Mouse (Mus musculus): Measurements from ENCODE around the gene Sox5.

The Sox5 gene

DNA sequence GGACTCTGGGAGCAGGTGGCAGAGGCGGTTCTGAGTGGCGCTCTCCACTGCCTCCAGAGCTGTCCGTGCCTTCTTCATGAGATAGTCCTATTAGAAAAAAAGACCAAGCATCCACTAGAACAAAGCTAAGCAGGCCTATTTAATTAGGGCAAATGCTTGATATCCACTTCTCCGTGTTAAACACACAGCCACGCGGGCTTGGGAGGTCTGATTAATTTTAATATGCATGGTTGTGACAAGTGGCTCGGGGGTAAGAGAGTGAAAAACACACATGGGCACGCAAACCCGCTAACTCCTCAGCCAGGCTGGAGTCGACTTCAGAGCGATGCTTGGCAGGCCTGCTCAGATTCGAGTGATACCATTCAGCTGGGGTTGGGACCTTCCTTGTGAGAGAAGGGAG, 676.1 kb downstream of the Sox5 start:
- no peak for DNase-seq (ENCODE audit: low spot score in 2 of 2)

DNA sequence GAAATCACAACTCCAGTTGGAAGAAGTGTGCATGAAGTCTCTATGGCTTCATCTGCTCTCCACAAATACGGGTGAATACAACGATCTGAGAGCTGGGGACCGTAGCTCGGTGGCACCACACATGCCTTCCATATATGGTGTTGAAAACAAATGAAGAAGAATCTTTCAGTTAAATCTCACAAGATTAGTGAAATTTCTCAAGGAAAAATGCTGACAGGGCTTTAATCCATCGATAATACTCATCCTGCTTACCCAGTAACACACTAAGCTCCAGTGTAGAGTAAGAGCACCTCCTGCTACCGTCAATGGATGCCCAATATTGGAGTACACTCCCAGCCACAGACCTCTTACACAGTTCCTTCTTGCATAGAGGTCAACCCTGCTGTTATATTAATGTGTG, 678.2 kb downstream of the Sox5 start:
- DNase-seq (ENCODE audit: low spot score in 2 of 2), result no peak

DNA sequence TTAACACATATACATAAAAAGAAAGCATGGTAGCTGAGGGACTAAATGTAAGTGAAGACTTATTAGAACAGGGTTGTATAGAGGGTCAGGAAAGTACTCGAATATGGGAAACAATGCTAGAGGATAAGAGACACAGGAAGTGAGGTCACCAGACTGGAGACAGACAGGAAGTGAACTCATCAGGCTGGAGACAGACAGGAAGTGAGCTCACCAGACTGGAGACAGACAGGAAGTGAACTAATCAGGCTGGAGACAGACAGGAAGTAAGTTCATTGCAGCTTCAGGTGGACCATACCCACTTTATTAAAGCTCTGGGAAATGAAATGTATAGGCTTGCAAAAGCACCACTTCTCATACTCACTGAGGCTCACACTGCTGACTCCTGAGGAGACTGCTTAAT, 680.9 kb downstream of the Sox5 start:
- DNase-seq (ENCODE audit: low spot score in 2 of 2), result no peak

GRCm38 (mm10) chr6:144098119-144098518, 683.7 kb downstream of the Sox5 start:
- no peak for DNase-seq (ENCODE audit: low spot score in 2 of 2)

DNA sequence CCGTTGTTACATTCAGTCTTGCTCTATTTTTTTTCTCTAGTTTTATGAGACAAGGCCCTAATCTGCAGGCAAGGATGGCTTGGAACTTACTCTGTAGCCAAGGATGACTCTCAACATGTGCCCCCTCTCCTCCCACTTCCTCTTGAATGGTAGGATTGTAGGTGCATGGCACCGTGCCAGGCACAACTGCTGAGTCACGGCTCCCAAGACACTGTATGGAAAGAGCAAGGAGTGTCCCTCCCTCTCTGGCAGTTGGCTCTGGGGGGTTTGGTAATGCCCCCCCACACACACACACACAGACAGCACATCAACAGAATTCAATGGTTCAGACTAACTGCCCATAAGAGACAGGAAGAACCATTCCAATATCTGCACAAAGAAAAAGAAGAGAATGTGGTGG, 693.5 kb downstream of the Sox5 start:
- no peak for DNase-seq (ENCODE audit: low spot score in 2 of 2)

GRCm38 (mm10) chr6:144086096-144086810, 695.5 kb downstream of the Sox5 start:
- DNase-seq (ENCODE audit: low spot score in 2 of 2), result no peak

DNA sequence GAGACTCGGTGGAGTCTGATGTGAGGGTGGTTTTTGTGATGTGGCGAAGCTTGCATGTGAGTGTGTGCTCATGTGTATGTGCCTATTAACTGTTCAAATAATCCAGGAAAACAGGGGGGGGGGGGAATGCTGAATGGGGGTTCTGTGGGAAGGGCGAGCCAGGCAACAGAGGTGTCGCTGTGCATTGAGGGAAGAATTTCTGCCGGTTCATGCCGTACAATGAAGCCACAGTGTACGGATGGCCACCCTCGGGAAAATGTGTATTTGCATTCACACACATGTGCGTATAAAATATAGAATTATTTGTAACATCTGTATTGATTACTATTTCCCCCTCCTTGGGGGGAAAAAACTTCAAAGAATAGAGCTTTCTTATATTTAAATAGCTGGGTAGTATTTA, 699.5 kb downstream of the Sox5 start:
- DNase-seq (ENCODE audit: low spot score in 2 of 2), result no peak

DNA sequence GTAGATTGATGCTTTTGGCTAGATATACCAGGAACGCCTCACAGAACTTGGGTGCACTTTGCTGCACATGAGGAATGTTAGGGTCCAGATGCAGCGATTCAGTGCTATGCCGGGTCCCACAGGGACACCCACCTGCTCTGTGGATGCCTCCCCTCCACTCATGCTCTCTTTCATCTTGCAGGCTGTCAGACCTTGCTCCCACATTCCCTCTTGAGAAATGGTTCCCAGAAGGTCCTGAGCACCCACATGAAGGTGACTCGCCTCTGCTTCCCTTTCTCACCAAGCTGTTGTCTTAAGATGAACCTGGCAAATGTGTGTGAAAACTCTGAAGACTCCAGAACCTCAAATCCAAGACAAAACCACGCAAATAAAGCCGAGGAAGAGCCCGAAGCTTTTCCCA, 704.0 kb downstream of the Sox5 start:
- DNase-seq (ENCODE audit: low spot score in 2 of 2), result no peak

DNA sequence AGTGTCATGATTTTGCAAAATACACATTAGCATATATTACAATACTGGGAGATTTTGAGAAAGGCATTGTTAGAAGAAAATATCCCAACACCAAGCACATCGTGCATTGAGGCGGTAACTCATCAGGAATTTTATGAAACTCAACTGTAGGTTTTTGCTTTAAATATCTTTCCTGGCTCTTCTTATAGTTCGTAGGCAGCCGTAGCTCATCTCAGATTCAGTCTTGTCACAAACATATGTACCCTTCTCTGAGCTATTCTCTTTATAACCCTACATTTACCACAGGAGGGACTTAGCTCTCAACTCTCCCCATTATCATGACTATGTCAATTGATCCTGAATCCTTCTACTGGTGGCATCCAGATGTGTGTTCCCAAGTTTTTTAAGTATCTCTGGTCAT, 705.4 kb downstream of the Sox5 start:
- DNase-seq (ENCODE audit: low spot score in 2 of 2), result no peak

- DNase-seq (ENCODE audit: low spot score in 2 of 2), result no peak
Measured at GRCm38 (mm10) chr6:144075327-144075941, 706.3 kb downstream of the Sox5 start.

- peak; percentile 15 to 30 for DNase-seq (ENCODE audit: low spot score in 2 of 2)
Measured at GRCm38 (mm10) chr6:144074826-144075225, 707.0 kb downstream of the Sox5 start.

- DNase-seq (ENCODE audit: low spot score in 2 of 2), result no peak
Measured at GRCm38 (mm10) chr6:144070461-144070860, 711.3 kb downstream of the Sox5 start.

DNA sequence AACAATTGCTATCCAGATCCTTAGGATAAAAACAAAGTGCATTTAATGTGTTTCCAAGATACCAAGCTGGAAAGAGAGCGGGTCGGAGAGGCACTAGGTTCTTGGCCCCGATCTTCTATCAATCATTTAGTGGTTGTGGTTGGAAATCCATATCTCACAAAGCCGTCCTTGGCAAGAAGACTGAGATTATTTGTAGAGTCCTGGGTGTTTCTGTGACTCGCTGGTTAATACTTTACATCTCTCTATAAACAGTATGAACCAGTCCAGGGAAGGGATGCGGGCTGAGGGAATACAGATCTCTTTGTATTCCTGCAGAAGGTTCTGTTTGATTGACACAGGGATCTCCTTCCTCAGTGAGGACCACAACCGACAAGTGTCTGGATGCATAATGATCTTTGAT, 714.3 kb downstream of the Sox5 start:
- DNase-seq (ENCODE audit: low spot score in 2 of 2), result no peak

DNA sequence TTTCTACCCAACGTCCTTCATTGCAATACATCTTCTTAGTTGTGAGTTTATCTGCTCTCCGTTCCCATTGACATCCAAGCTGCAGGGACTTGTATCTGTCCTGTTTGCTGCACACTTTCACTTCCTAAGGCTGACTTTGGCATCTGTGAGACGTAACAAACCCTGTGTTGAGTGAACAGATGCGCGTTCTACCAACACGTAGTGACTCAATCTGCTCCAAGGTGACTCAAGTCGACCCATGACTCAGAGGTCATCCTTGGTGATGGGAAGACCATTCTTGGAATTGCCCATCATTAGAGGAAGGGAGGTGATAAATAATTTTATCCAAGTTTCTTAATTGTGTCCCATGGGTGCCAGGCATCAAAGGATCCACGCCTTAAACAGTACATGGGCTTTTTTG, 719.3 kb downstream of the Sox5 start:
- no peak for DNase-seq (ENCODE audit: low spot score in 2 of 2)

- DNase-seq (ENCODE audit: low spot score in 2 of 2), result no peak
Measured at GRCm38 (mm10) chr6:144061814-144062213, 720.0 kb downstream of the Sox5 start.

- DNase-seq (ENCODE audit: low spot score in 2 of 2), result no peak
Measured at GRCm38 (mm10) chr6:144057098-144057632, 724.6 kb downstream of the Sox5 start.

DNA sequence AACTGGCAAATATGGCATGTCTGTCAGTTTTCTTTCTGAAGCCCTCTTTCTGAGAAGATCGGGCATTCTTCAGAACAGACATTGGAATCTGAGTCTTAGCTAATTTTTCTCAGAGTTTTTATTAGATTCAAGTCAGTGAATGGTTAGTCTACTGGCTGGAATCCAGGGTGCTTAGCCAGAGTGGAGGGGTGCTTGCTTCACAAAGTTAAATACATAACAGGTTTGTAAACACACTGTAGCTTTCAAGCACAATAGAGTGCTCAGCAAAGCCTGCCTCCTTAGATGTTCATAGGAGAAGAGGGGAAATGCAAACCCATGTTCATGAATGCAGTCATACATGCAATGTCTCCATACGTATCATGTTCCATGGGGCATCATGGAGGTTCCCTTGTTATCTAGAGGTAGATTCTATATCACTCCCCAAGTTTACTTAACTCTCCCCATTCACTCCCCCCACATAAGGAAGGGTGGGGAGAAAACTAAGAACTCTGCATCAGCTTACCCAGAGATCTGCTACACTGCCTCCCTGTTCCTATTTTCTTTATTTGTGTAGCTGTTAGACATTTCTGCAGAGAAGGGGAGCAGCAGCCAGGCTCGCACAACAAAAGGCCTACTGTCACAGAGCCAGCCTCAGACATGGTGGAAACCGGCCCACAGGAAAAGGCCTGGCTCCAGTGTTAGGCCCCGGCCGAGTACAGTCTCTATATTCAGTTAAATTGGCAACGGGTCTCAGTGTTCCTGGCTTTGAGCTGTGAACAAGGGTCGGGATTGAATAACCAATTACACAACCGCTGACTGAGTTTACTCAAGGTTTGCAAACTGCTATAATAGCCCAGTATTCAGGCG, 725.3 kb downstream of the Sox5 start:
- peak in 1 of 2 experiments; percentile 73 for DNase-seq (ENCODE audit: low spot score in 2 of 2)

DNA sequence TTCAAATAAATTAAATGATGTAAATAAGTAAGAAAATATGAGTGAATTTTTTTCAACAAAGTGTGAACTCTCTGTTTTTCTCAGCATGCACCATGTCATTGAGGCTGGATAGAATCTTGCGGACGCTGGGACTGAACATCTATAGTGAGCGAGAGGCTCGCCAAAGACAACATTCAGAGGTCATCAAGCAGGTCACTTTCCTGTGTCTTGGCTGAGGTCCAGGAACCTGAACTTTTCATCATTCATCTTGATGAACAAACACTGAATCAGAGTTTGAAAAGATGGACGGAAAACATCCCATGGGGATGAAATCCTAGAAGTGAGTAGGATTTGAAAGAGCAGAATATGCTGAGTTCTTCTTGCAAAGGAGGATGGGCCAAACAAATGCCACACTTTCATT, 729.3 kb downstream of the Sox5 start:
- no peak for DNase-seq (ENCODE audit: low spot score in 2 of 2)

DNA sequence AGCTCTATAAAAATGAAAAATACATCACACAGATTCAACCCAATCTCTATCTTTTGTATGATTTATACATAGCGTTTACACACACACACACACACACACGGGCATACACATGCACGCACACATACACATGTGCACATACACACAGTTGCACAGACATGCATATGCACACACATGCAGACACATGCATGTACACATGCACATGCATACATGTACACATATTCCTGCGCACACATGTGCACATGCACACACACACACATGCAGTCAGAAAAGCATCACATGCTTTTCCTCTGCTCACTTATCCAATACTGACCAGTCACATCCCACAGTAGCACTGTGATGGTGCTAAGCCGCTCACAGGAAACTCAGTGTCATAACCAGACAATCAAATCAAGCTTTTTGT, 730.5 kb downstream of the Sox5 start:
- DNase-seq (ENCODE audit: low spot score in 2 of 2), result no peak

GRCm38 (mm10) chr6:144048201-144048924, 733.4 kb downstream of the Sox5 start:
- no peak for DNase-seq (ENCODE audit: low spot score in 2 of 2)

GRCm38 (mm10) chr6:144045503-144045902, 736.3 kb downstream of the Sox5 start:
- DNase-seq (ENCODE audit: low spot score in 2 of 2), result no peak

DNA sequence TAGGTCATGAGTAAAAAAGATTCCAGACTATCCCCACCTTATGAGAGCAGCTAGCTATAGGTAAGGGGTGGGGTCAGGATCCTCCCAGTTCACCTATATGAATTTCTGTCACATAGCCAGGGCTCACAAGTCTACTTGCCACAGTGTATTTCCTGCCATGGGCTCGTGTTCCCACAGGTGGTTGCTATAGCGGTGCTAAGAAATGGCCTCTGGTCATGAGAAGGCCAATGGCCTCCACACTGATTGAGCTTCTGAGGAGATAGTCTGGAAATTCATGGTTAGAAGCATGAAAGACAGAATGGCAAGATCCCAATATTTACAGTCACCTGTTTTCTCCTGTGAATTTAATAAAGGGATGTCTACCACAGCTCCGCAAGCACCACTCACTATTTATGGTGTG, 737.4 kb downstream of the Sox5 start:
- DNase-seq (ENCODE audit: low spot score in 2 of 2), result no peak

Measured in urinary bladder, postnatal 36 days (tissue).